Mouse (Mus musculus) A20 (cell line): ENCODE measurements around the gene Unc45a.

ENCODE experiments used
- DNase-seq: peaks from one replicate; pipeline ENCODE4 v3.0.0-alpha.2; 2011; ENCODE audit warnings: low read depth, low spot score

Gene Unc45a

GRCm38 (mm10) chr7:80283226-80283918 lies 57.4 kb downstream of the Unc45a start:
- no peak for DNase-seq

GRCm38 (mm10) chr7:80281646-80282045 lies 59.2 kb downstream of the Unc45a start:
- no peak for DNase-seq

- no peak for DNase-seq
These were observed 59.8 kb downstream of the Unc45a start for GRCm38 (mm10) chr7:80280998-80281397.

GRCm38 (mm10) chr7:80280032-80280431 lies 60.8 kb downstream of the Unc45a start:
- no peak for DNase-seq

GRCm38 (mm10) chr7:80276374-80276773 lies 64.4 kb downstream of the Unc45a start:
- no peak for DNase-seq
